Mouse (Mus musculus) cortical plate, adult 2 months (tissue): ENCODE measurements around the gene Mrap. TPM values are rescaled to one million over a fixed set of nuclear protein-coding genes. Genes with fewer than 3 reads are reported as not detected.

Source experiments
- H3K27ac ChIP-seq: fragments of 200-500 bp; 2 replicates; pipeline ENCODE4 v1.5.1; 2012; ENCODE audit warnings: low read length, control low read depth, inconsistent platforms; ENCODE audit not compliant: insufficient read depth
- H3K4me1 ChIP-seq: fragments of 200-500 bp; 2 replicates; pipeline ENCODE4 v1.6.1; 2011; ENCODE audit warnings: low read length; ENCODE audit not compliant: control insufficient read depth, insufficient read depth
- H3K4me3 ChIP-seq: fragments of 200-500 bp; 2 replicates; pipeline ENCODE4 v1.5.1; 2011; ENCODE audit warnings: mild to moderate bottlenecking, low read length, control low read depth; ENCODE audit not compliant: insufficient read depth
- CTCF ChIP-seq: fragments of 200-500 bp; IDR thresholded peaks from 2 replicates; pipeline ENCODE4 v1.5.1; 2011; ENCODE audit warnings: mild to moderate bottlenecking, control low read depth, low read length; ENCODE audit not compliant: insufficient read depth; ENCODE audit errors: extremely low read depth
- POLR2A ChIP-seq: fragments of 200-500 bp; IDR thresholded peaks from 2 replicates; pipeline ENCODE4 v1.6.1; 2011; ENCODE audit warnings: mild to moderate bottlenecking, low read length, control low read depth; ENCODE audit not compliant: insufficient read depth; ENCODE audit errors: extremely low read depth
- polyA plus RNA-seq: library from polyadenylated mRNA; depleted of rRNA; stranded (reverse); fragments of >200 nt; gene quantifications from 2 replicates; pipeline ENCODE4 v1.2.3, GENCODE M21; 2012; rRNA removed

Mrap gene
- polyA plus RNA-seq, 1 experiment: 1.7 TPM

DNA sequence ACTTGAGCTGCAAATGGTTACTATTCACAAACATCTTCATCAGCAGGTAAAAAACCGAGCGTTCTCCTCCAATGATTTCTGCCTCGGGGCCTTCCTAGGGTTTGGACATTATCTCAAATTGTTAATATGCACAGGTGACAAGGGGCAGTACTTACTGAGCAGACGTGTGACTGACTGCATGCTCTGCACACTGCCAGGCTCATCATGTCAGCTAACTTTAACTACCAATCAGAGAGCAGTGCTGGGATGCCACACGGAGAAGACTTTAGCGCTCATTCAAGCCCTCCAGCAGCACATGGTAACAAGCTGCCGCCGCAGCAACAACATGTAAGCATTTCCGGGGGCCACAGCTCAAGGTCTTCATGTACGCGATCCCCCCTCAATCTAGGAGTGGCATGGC lies 45.3 kb downstream of the Mrap start:
- no peak overlapping the region for H3K27ac ChIP-seq
- H3K4me3 ChIP-seq: no peak overlapping the region
- TF ChIP-seq CTCF (no peak), POLR2A (no peak)
- H3K4me1 ChIP-seq: peaks cover 3% of the 10 kb centered on the region

DNA sequence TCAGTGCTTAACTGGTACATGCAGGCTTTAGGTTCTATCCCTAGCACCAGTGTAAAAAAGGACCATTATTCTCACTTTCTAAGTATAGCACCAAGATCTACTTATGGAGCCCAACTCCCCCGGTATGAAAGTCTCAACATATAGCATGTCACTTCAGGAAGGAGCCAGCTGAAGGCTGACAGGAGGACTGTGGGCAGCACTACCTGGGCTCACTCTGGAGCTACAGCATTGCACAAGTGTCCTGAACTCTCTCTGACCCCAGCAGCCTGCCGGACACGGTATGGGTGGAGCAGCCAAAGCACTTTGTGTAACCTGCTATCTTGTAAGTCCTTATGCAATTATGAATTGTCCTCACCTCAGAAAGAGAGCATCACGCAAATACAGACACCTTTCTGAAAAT lies 47.2 kb downstream of the Mrap start:
- Histone ChIP-seq H3K27ac (no peak overlapping the region), H3K4me1 (peaks cover 3% of the 10 kb centered on the region), H3K4me3 (no peak overlapping the region)
- no peak for TF ChIP-seq CTCF

DNA sequence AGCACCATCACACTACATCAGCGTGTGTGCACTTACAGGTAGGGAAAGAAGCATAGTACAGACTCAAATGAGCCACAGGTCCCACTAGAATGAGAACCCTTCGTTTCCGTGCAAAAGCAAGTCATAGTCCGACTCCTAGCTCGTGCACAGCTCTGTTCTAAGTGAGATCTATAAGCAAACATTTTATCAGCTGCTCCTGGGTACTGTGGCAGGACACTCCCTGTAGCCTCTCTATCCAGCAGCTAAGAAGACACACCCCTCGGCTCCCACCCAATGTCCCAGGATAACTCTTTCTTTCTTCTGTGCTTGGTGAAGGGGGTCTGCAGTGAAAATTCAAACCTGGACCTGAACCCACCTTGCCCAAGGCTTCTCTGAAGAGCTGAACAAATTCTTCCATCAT lies 50.6 kb downstream of the Mrap start:
- H3K4me3 ChIP-seq: no peak overlapping the region
- H3K27ac ChIP-seq: no peak overlapping the region
- H3K4me1 ChIP-seq: peaks cover 3% of the 10 kb centered on the region
- TF ChIP-seq CTCF (no peak), POLR2A (no peak)

DNA sequence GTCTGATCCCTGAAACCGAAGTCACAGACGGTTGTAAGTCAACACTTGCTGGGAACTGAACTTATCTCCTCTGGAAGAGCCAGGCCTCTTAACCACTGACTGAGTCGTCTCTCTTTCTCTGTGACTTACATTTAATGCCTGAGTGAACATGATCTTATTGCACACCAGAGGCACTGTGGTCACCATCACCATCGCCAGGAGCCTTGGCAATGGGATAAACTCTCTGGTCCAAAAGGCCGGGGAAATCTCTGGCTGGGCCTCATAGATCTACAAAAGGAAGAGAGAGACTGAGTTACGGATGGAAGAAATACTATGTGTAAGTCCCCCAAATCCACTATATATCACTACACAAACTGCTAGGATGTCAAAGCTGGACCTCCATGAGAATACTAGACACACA lies 52.9 kb downstream of the Mrap start:
- Histone ChIP-seq H3K4me1 (no peaks in the 10 kb centered on the region), H3K27ac (no peak overlapping the region), H3K4me3 (no peak overlapping the region)
- TF ChIP-seq CTCF: no peak
- TF ChIP-seq POLR2A: no peak

DNA sequence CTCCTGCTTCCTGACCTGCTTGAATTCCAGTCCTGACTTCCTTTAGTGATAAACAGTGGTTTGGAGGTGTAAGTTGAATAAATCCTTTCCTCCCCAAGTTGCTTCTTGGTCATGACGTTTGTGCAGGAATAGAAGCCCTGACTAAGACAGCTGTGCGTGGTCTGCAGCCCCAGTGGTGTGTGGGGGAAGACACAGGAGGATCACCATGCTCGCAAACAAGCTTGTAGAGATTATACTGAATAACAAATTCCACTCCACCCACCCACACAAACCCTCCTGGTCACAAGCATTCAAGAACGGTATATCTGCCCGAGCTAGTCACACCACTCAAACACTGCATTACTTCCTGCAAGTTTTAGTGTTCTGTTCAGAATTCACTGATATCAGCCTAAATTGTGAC lies 54.1 kb downstream of the Mrap start:
- H3K4me1 ChIP-seq: no peaks in the 10 kb centered on the region
- H3K4me3 ChIP-seq: no peak overlapping the region
- no peak overlapping the region for H3K27ac ChIP-seq
- no peak for TF ChIP-seq CTCF
- TF ChIP-seq POLR2A: no peak

DNA sequence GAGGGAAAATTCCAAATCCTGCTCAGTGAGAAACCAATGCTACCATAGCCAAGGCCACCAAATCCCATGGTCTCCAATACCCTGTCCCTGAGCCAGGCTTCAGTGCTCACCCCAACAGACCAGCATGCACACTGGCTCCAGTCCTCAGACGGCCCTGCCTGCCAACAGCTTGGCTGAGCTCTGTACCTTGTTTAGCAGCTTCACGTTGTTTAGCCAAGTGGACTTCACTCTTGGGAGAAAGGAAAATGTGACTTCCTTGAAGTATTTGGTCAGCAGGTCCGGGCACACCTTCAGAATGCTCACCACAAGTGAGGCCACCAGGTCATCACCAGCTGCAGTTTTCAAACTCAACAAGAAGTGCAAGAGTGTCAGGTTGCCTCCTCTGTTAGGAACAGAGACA lies 54.5 kb downstream of the Mrap start:
- no peak overlapping the region for H3K4me3 ChIP-seq
- no peaks in the 10 kb centered on the region for H3K4me1 ChIP-seq
- H3K27ac ChIP-seq: no peak overlapping the region
- no peak for TF ChIP-seq POLR2A
- no peak for TF ChIP-seq CTCF

DNA sequence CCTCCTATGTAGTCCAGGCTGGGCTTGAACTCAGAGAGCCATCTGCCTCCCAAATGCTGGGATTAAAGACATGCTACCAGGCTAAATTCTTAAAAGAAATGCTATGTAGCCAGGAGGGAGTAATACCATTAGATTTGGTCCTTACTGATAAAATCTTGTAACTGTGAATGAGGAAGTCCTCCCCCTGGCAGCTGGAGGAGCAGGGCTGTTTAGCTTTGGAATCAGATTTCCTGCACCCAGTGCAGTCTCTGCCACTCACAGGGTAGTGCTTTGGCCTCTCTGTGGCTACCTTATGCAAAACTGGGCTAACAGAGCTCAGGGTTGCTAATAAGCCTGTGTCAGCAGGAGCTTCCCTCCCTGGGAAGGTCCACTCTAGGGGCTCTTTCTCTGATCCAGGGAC lies 56.7 kb downstream of the Mrap start:
- TF ChIP-seq CTCF: no peak
- TF ChIP-seq POLR2A: no peak

DNA sequence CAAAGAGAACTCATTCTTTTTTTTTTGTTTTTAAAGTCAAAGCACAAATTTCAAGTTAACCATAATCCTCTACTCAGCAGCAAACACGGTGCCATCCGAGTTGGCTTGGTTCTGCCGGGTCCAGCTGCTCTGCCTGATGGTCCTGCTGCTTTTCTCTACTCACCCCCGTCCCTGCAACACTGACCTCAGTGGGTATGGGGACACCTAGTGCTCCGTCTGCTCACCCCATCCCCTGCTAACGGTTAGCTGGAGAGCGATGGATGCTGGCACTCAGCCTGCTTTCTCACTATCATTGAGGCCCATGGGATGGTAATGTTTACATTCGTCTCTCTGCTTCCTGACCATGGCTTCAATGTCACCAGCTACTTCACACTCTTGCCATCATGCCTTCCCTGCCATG lies 60.4 kb downstream of the Mrap start:
- no peaks in the 10 kb centered on the region; the same call in 1 of the 2 replicates for H3K4me1 ChIP-seq
- no peak overlapping the region for H3K4me3 ChIP-seq
- no peak for TF ChIP-seq CTCF
- no peak for TF ChIP-seq POLR2A
- no peak overlapping the region for H3K27ac ChIP-seq

More for the DNA sequence above, 56.7 kb downstream of the Mrap start:
- Histone ChIP-seq H3K27ac (no peak overlapping the region), H3K4me3 (no peak overlapping the region), H3K4me1 (no peaks in the 10 kb centered on the region)

DNA sequence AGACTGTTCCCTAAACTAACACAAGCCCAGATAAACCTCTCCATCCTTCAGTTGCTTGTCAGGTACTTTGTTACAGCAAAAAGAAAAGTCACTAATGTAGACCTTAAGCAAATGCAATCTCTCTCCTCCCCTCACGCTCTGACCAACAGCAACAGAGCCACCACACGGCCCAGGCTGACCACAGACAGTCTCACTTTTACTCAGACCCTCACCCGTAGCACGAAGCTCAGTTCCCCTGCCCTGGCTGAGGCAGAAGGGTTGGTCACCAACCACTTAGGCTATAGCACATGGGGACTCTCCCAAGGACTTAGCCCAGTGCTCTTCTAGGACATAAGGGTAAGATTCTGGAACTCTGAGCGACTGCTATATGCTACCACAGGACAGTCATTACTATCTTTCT lies 60.8 kb downstream of the Mrap start:
- Histone ChIP-seq H3K4me3 (no peak overlapping the region), H3K4me1 (no peaks in the 10 kb centered on the region; the same call in 1 of the 2 replicates), H3K27ac (no peak overlapping the region)
- TF ChIP-seq POLR2A (no peak), CTCF (no peak)

Other genes starting within 250 kb of the Mrap start
- 12.0 and 13.1 TPM in 2 replicates for gene Mis18a, start 10.8 kb upstream of the Mrap start, polyA plus RNA-seq
- 6.8 and 6.9 TPM in 2 replicates for gene Urb1, start 72.2 kb downstream of the Mrap start, polyA plus RNA-seq
- 2.2 and 3.1 TPM in 2 replicates for gene Eva1c, start 88.5 kb downstream of the Mrap start, polyA plus RNA-seq
- gene Cfap298, start 196.9 kb downstream of the Mrap start, polyA plus RNA-seq: 35.4 and 38.7 TPM in 2 replicates